Mouse (Mus musculus) testis, adult 2 months (tissue): ENCODE results near the gene Ifih1.

Experiments used
- CTCF ChIP-seq: fragments of 200-500 bp; IDR thresholded peaks from 2 replicates; pipeline ENCODE4 v1.5.1; 2012; ENCODE audit warnings: low read depth, mild to moderate bottlenecking, inconsistent platforms, low read length, moderate library complexity; ENCODE audit not compliant: control insufficient read depth, insufficient read depth, insufficient replicate concordance
- POLR2A ChIP-seq: fragments of 200-500 bp; IDR thresholded peaks from 2 replicates; pipeline ENCODE4 v1.6.1; 2012; ENCODE audit warnings: low read depth, mild to moderate bottlenecking, inconsistent platforms, low read length, moderate library complexity; ENCODE audit not compliant: control insufficient read depth

DNA sequence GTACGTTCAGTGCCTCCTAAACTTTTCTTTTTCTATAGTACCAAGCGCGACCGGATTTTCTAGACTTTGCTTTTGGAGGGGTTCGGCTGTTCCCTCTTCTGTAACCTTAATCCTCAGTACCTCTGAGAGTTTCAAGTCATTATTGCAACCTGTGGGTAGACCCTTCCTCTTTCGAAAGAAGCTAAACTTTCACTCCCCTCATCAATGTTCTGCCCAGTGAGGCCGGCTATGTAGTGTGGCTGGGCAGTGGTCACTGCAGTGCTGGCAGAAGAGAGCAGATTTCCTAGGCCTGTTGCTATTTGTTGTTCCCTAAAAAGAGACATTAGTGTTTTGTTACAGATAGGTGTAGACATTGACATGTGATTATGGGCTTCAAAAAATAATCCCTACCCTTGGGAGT lies 18.8 kb upstream of the Ifih1 start:
- TF ChIP-seq POLR2A (no peak), CTCF (no peak)
